8 mouse cellular contexts compared by ENCODE assay signal in the genomic region with DNA sequence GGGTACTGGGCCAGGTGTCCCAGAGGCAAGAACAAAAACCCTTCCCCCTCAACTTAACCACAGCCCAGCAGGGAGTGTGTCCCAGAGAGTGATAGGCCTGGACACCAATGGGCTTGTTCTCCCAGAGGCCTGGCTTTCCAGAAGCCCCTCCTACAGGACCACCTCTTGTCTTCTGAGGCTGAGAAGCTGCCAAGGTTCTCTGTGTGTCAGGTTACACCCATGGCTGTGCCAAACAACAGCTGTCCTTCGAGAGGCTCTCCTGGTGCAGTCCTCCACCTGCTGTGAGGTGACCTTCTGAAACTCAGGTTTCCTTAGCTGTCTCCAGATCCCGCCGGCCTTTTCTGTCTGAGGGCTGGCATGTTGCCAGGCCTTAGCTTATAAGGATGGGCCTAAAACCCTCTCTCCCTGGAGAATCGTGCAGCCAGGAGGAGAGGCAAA. TPM values are rescaled to one million over a fixed set of nuclear protein-coding genes. Genes with fewer than 3 reads are reported as not detected.
DNase-seq lines count a peak whose midpoint lies in the region; ATAC-seq and TF ChIP-seq lines count a peak whose summit lies in the region.

No protein-coding gene starts in this region.

- no peak overlapping the region for H3K9ac ChIP-seq in limb, embryonic 13.5 days

- peak overlapping the region; percentile 24; the same call in 1 of the 2 replicates for H3K4me3 ChIP-seq in heart, embryonic 10.5 days
- H3K4me3 ChIP-seq in hindbrain, embryonic 10.5 days, result no peak overlapping the region
- H3K4me3 ChIP-seq in limb, embryonic 13.5 days, result no peak overlapping the region
- H3K4me3 ChIP-seq in layer of hippocampus, adult 2 months, result no peak overlapping the region

- H3K36me3 ChIP-seq in heart, embryonic 10.5 days, result no peaks in the 10 kb centered on the region
- H3K36me3 ChIP-seq in hindbrain, embryonic 10.5 days, result no peaks in the 10 kb centered on the region
- no peaks in the 10 kb centered on the region for H3K36me3 ChIP-seq in limb, embryonic 13.5 days

- no peaks in the 10 kb centered on the region for H3K27me3 ChIP-seq in heart, embryonic 10.5 days (ENCODE audit: insufficient read depth, poor library complexity, severe bottlenecking)
- no peaks in the 10 kb centered on the region for H3K27me3 ChIP-seq in hindbrain, embryonic 10.5 days (ENCODE audit: insufficient read depth, poor library complexity, severe bottlenecking)
- no peaks in the 10 kb centered on the region for H3K27me3 ChIP-seq in limb, embryonic 13.5 days

- peak; percentile 78 for ATAC-seq in limb, embryonic 13.5 days (ENCODE audit: low FRiP score, low read depth)

- no peak overlapping the region for H3K4me2 ChIP-seq in limb, embryonic 13.5 days (replicated peaks)

- no peak overlapping the region for H3K27ac ChIP-seq in heart, embryonic 10.5 days
- H3K27ac ChIP-seq in hindbrain, embryonic 10.5 days, result peak overlapping the region; percentile 53; the same call in 1 of the 2 replicates
- no peak overlapping the region for H3K27ac ChIP-seq in limb, embryonic 13.5 days
- no peak overlapping the region for H3K27ac ChIP-seq in layer of hippocampus, adult 2 months

- 0 out of 2 replicates have a peak, but pooled peaks cover 6% of the 10 kb centered on the region for H3K4me1 ChIP-seq in heart, embryonic 10.5 days
- H3K4me1 ChIP-seq in hindbrain, embryonic 10.5 days (replicated peaks), result peaks cover 17% of the 10 kb centered on the region
- H3K4me1 ChIP-seq in limb, embryonic 13.5 days, result peaks cover 18% of the 10 kb centered on the region

- 8% methylated on average over 4 of the region's 4 CpGs for WGBS in heart, embryonic 10.5 days
- 6% methylated on average over 4 of the region's 4 CpGs for WGBS in hindbrain, embryonic 10.5 days
- 5% methylated on average over 4 of the region's 4 CpGs for WGBS in limb, embryonic 13.5 days

- H3K9me3 ChIP-seq in heart, embryonic 10.5 days, result no peaks in the 10 kb centered on the region
- peaks cover 3% of the 10 kb centered on the region; the same call in 1 of the 2 replicates for H3K9me3 ChIP-seq in hindbrain, embryonic 10.5 days
- H3K9me3 ChIP-seq in limb, embryonic 13.5 days, result 0 out of 2 replicates have a peak, but pooled peaks cover 3% of the 10 kb centered on the region

- DNase-seq in heart, embryonic 10.5 days (ENCODE audit: low spot score), result no peak
- no peak for DNase-seq in heart, adult 8-10 months (ENCODE audit: low spot score)
- DNase-seq in embryo, embryonic 11 days, result peak; percentile 59
- DNase-seq in hindbrain, embryonic 10.5 days (ENCODE audit: low spot score), result peak; percentile 35
- DNase-seq in ovary, postnatal 10 days (ENCODE audit: low spot score), result peak; percentile 10
- no peak for DNase-seq in frontal cortex, adult 2 months (ENCODE audit: extremely low spot score in 1 of 2, low spot score in 1 of 2)
- DNase-seq in layer of hippocampus, adult 2 months (ENCODE audit: low spot score in 2 of 2), result no peak

- no peak for TF ChIP-seq CTCF in layer of hippocampus, adult 2 months (conservative IDR thresholded peaks at IDR 0.05)

RNA-seq across cellular contexts. Expression of a gene that starts 29.2 kb away (rescaled TPM):
- polyA plus RNA-seq in heart, embryonic 10.5 days (2016; fragmentation: Nextera tagmentation; extraction: Ambion mirVana), result 18.4 and 25.4 TPM in 2 replicates
- total RNA-seq in heart, adult 8-10 months (2022), result 10 to 100 TPM; 13.4 to 17.4 (median 14.6) TPM
- polyA plus RNA-seq in hindbrain, embryonic 10.5 days (2016; fragmentation: Nextera tagmentation; extraction: Ambion mirVana), result 35.9 and 39.9 TPM in 2 replicates
- polyA plus RNA-seq in limb, embryonic 13.5 days (2015; fragmentation: Nextera tagmentation; extraction: Ambion mirVana), result 29.4 and 33.4 TPM in 2 replicates
- 56.7 and 80.5 TPM in 2 replicates for polyA plus RNA-seq in frontal cortex, adult 2 months (2012; rRNA removed)
- 10 to 100 TPM; 54.3 to 64.6 TPM for total RNA-seq in layer of hippocampus, adult 2 months (2021)

Comparison
In these comparisons a context has a peak if more than half of its experiments do, and no peak if none do; other contexts are left out.
1. DNase-seq: peak in embryo, embryonic 11 days (single experiment), hindbrain, embryonic 10.5 days (single experiment) and ovary, postnatal 10 days (single experiment); none in heart, embryonic 10.5 days (single experiment), heart, adult 8-10 months (single experiment), frontal cortex, adult 2 months (0 of 2) and layer of hippocampus, adult 2 months (0 of 2).